8 mouse cellular contexts compared by ENCODE assay signal in genomic region chrX:153359331-153360215, GRCm38 (mm10).
A peak's percentile ranks its signal among the peaks of the same experiment; 100 is the strongest.
DNase-seq lines count a peak whose midpoint lies in the region; ATAC-seq and TF ChIP-seq lines count a peak whose summit lies in the region.

No protein-coding gene starts in this region.

- WGBS in heart, embryonic 15.5 days: 12% methylated on average over 43 of the region's 43 CpGs
- 15% methylated on average over 43 of the region's 43 CpGs for WGBS in neural tube, embryonic 12.5 days
- WGBS in stomach, postnatal 0 days: 19% methylated on average over 43 of the region's 43 CpGs

- H3K27ac ChIP-seq in bone marrow macrophage, adult 2 months (ENCODE audit: insufficient read depth, low read depth, low read length): peak overlapping the region; percentile 14; the same call in 1 of the 2 replicates
- peak overlapping the region; percentile 37 for H3K27ac ChIP-seq in heart, embryonic 15.5 days
- H3K27ac ChIP-seq in neural tube, embryonic 12.5 days: no peak overlapping the region
- 0 out of 2 replicates have a peak overlapping the region, but pooled peaks have one; percentile 24 for H3K27ac ChIP-seq in stomach, postnatal 0 days (replicated peaks)

- peak overlapping the region; percentile 59 for H3K4me3 ChIP-seq in bone marrow macrophage, adult 2 months (ENCODE audit: insufficient read depth, low read length)
- H3K4me3 ChIP-seq in heart, embryonic 15.5 days: peak overlapping the region; percentile 57
- H3K4me3 ChIP-seq in neural tube, embryonic 12.5 days: peak overlapping the region; percentile 39
- peak overlapping the region; percentile 46 for H3K4me3 ChIP-seq in stomach, postnatal 0 days (ENCODE audit: low read depth, low read length)

- DNase-seq in B cell, adult 2 months: peak; percentile 72 to 77
- DNase-seq in kidney, postnatal 10 days: peak; percentile 38
- peak; percentile 57 to 67 for DNase-seq in lung, adult 18-20 months
- peak; percentile 53 for DNase-seq in stomach, postnatal 0 days (ENCODE audit: low spot score)

- peak overlapping the region; percentile 72 for H3K4me2 ChIP-seq in heart, embryonic 15.5 days
- peak overlapping the region; percentile 69 for H3K4me2 ChIP-seq in neural tube, embryonic 12.5 days (replicated peaks)
- peak overlapping the region; percentile 63 for H3K4me2 ChIP-seq in stomach, postnatal 0 days (replicated peaks; ENCODE audit: low read depth)

- TF ChIP-seq EP300 in stomach, postnatal 0 days (optimal IDR thresholded peaks at IDR 0.05): no peak

- no peaks in the 10 kb centered on the region for H3K27me3 ChIP-seq in heart, embryonic 15.5 days
- 0 out of 2 replicates have a peak, but pooled peaks cover 3% of the 10 kb centered on the region for H3K27me3 ChIP-seq in neural tube, embryonic 12.5 days (replicated peaks)
- no peaks in the 10 kb centered on the region for H3K27me3 ChIP-seq in stomach, postnatal 0 days (ENCODE audit: control insufficient read depth, insufficient read depth, low read length)

- TF ChIP-seq CTCF in bone marrow macrophage, adult 2 months (IDR thresholded peaks at IDR 0.05; ENCODE audit: low read depth, low read length): no peak
- peak; percentile 57 for TF ChIP-seq CTCF in stomach, postnatal 0 days (IDR thresholded peaks at IDR 0.05; ENCODE audit: low read depth)

- ATAC-seq in erythroblast, adult 5-6 weeks (replicated peaks; ENCODE audit: low FRiP score, poor library complexity, severe bottlenecking): peak; percentile 43; the same call in 1 of the 2 replicates
- peak; percentile 70; the same call in 1 of the 2 replicates for ATAC-seq in heart, embryonic 15.5 days (replicated peaks; ENCODE audit: insufficient number of reproducible peaks, insufficient read depth, low FRiP score, low read depth)
- peak; percentile 77 for ATAC-seq in neural tube, embryonic 12.5 days (ENCODE audit: low FRiP score, low read depth)
- peak; percentile 80 for ATAC-seq in stomach, postnatal 0 days (ENCODE audit: low FRiP score, low TSS enrichment)

- H3K4me1 ChIP-seq in bone marrow macrophage, adult 2 months (ENCODE audit: control insufficient read depth, insufficient read depth, low read length): peaks cover 6% of the 10 kb centered on the region
- H3K4me1 ChIP-seq in heart, embryonic 15.5 days (replicated peaks): no peaks in the 10 kb centered on the region
- no peaks in the 10 kb centered on the region for H3K4me1 ChIP-seq in neural tube, embryonic 12.5 days
- no peaks in the 10 kb centered on the region for H3K4me1 ChIP-seq in stomach, postnatal 0 days (replicated peaks; ENCODE audit: control insufficient read depth, insufficient read depth)

- TF ChIP-seq POLR2A in bone marrow macrophage, adult 2 months (IDR thresholded peaks at IDR 0.05; ENCODE audit: borderline replicate concordance, low read depth, low read length): no peak

- H3K9me3 ChIP-seq in heart, embryonic 15.5 days (replicated peaks): no peaks in the 10 kb centered on the region
- no peaks in the 10 kb centered on the region for H3K9me3 ChIP-seq in neural tube, embryonic 12.5 days
- H3K9me3 ChIP-seq in stomach, postnatal 0 days (ENCODE audit: control insufficient read depth, low read length): no peaks in the 10 kb centered on the region

- H3K36me3 ChIP-seq in heart, embryonic 15.5 days: no peaks in the 10 kb centered on the region
- H3K36me3 ChIP-seq in neural tube, embryonic 12.5 days: no peaks in the 10 kb centered on the region
- H3K36me3 ChIP-seq in stomach, postnatal 0 days (ENCODE audit: control insufficient read depth, insufficient read depth, low read length): no peaks in the 10 kb centered on the region

- peak overlapping the region; percentile 54 for H3K9ac ChIP-seq in heart, embryonic 15.5 days
- H3K9ac ChIP-seq in neural tube, embryonic 12.5 days: no peak overlapping the region
- H3K9ac ChIP-seq in stomach, postnatal 0 days (ENCODE audit: low read length): peak overlapping the region; percentile 43
